8 mouse cellular contexts compared by ENCODE assay signal in genomic region chr11:109610046-109610794, GRCm38 (mm10). TPM values are rescaled to one million over a fixed set of nuclear protein-coding genes. Genes with fewer than 3 reads are reported as not detected.
DNase-seq lines count a peak whose midpoint lies in the region; ATAC-seq and TF ChIP-seq lines count a peak whose summit lies in the region.

No protein-coding gene starts in this region.

- TF ChIP-seq CTCF in kidney, postnatal 0 days (IDR thresholded peaks at IDR 0.05; ENCODE audit: low read depth), result no peak

- peak overlapping the region; percentile 67 for H3K4me3 ChIP-seq in forebrain, embryonic 13.5 days
- peak overlapping the region; percentile 65 for H3K4me3 ChIP-seq in kidney, postnatal 0 days (replicated peaks; ENCODE audit: low read depth, low read length)
- peak overlapping the region; percentile 53 for H3K4me3 ChIP-seq in neural tube, embryonic 12.5 days

- 0 out of 2 replicates have a peak, but pooled peaks cover 4% of the 10 kb centered on the region for H3K27me3 ChIP-seq in forebrain, embryonic 13.5 days
- H3K27me3 ChIP-seq in kidney, postnatal 0 days (ENCODE audit: insufficient read depth, low read length), result no peaks in the 10 kb centered on the region
- H3K27me3 ChIP-seq in neural tube, embryonic 12.5 days (replicated peaks), result no peaks in the 10 kb centered on the region

- H3K36me3 ChIP-seq in forebrain, embryonic 13.5 days (ENCODE audit: poor library complexity, severe bottlenecking), result no peaks in the 10 kb centered on the region
- no peaks in the 10 kb centered on the region for H3K36me3 ChIP-seq in kidney, postnatal 0 days (ENCODE audit: insufficient read depth, low read length)
- H3K36me3 ChIP-seq in neural tube, embryonic 12.5 days, result no peaks in the 10 kb centered on the region

- H3K9ac ChIP-seq in forebrain, embryonic 13.5 days, result peak overlapping the region; percentile 73
- peak overlapping the region; percentile 78 for H3K9ac ChIP-seq in kidney, postnatal 0 days (ENCODE audit: low read depth, low read length)
- H3K9ac ChIP-seq in neural tube, embryonic 12.5 days, result peak overlapping the region; percentile 62

- peak overlapping the region; percentile 83 for H3K4me2 ChIP-seq in forebrain, embryonic 13.5 days
- H3K4me2 ChIP-seq in kidney, postnatal 0 days (ENCODE audit: low read length), result peak overlapping the region; percentile 68
- H3K4me2 ChIP-seq in neural tube, embryonic 12.5 days (replicated peaks), result peak overlapping the region; percentile 80

- no peak for ATAC-seq in forebrain, embryonic 13.5 days
- no peak for ATAC-seq in kidney, postnatal 0 days (replicated peaks; ENCODE audit: low FRiP score, low read depth)
- no peak for ATAC-seq in neural tube, embryonic 12.5 days (ENCODE audit: low FRiP score, low read depth)

- H3K4me1 ChIP-seq in forebrain, embryonic 13.5 days, result peaks cover 21% of the 10 kb centered on the region
- H3K4me1 ChIP-seq in kidney, postnatal 0 days (replicated peaks; ENCODE audit: insufficient read depth, low read length), result peaks cover 8% of the 10 kb centered on the region; the same call in 1 of the 2 replicates
- H3K4me1 ChIP-seq in neural tube, embryonic 12.5 days, result peaks cover 10% of the 10 kb centered on the region

- 7% methylated on average over 9 of the region's 9 CpGs for WGBS in forebrain, embryonic 13.5 days
- WGBS in kidney, postnatal 0 days, result 18% methylated on average over 9 of the region's 9 CpGs
- 21% methylated on average over 9 of the region's 9 CpGs for WGBS in neural tube, embryonic 12.5 days

- H3K9me3 ChIP-seq in forebrain, embryonic 13.5 days (replicated peaks), result no peaks in the 10 kb centered on the region
- no peaks in the 10 kb centered on the region for H3K9me3 ChIP-seq in kidney, postnatal 0 days (replicated peaks; ENCODE audit: low read length)
- no peaks in the 10 kb centered on the region for H3K9me3 ChIP-seq in neural tube, embryonic 12.5 days

- peak; percentile 12 for DNase-seq in embryo, embryonic 10 days (ENCODE audit: low spot score)
- no peak for DNase-seq in embryo, embryonic 9.5 days (ENCODE audit: extremely low spot score)
- DNase-seq in 416B (ENCODE audit: low read depth), result peak; percentile 39
- DNase-seq in kidney, postnatal 0 days (ENCODE audit: low spot score), result peak; percentile 36
- no peak for DNase-seq in frontal cortex, adult 2 months (ENCODE audit: extremely low spot score in 1 of 2, low spot score in 1 of 2)
- no peak for DNase-seq in adrenal gland, postnatal 4 days (ENCODE audit: low spot score in 2 of 2)

- no peak overlapping the region for H3K27ac ChIP-seq in forebrain, embryonic 13.5 days
- peak overlapping the region; percentile 89 for H3K27ac ChIP-seq in kidney, postnatal 0 days
- H3K27ac ChIP-seq in neural tube, embryonic 12.5 days, result no peak overlapping the region

RNA-seq across cellular contexts. Expression of gene Wipi1, which starts 1.5 kb away (rescaled TPM):
- 8.8 and 10.7 TPM in 2 replicates for polyA plus RNA-seq in forebrain, embryonic 13.5 days (2015; fragmentation: Nextera tagmentation; extraction: Ambion mirVana)
- polyA plus RNA-seq in kidney, postnatal 0 days (2015; fragmentation: Nextera tagmentation; extraction: Ambion mirVana), result 42.0 and 42.6 TPM in 2 replicates
- polyA plus RNA-seq in neural tube, embryonic 12.5 days (2016; fragmentation: Nextera tagmentation; extraction: Ambion mirVana), result 19.7 and 21.5 TPM in 2 replicates
- 18.6 and 18.8 TPM in 2 replicates for polyA plus RNA-seq in frontal cortex, adult 2 months (2012; rRNA removed)
- 10 to 100 TPM; 51.9 to 53.1 TPM for total RNA-seq in adrenal gland, postnatal 4 days (2021)

RNA-seq across cellular contexts. Expression of gene Prkar1a, which starts 39.0 kb away (rescaled TPM):
- 403 and 426 TPM in 2 replicates for polyA plus RNA-seq in forebrain, embryonic 13.5 days (2015; fragmentation: Nextera tagmentation; extraction: Ambion mirVana)
- polyA plus RNA-seq in kidney, postnatal 0 days (2015; fragmentation: Nextera tagmentation; extraction: Ambion mirVana), result 340 and 372 TPM in 2 replicates
- polyA plus RNA-seq in neural tube, embryonic 12.5 days (2016; fragmentation: Nextera tagmentation; extraction: Ambion mirVana), result 454 TPM in 2 replicates
- polyA plus RNA-seq in frontal cortex, adult 2 months (2012; rRNA removed), result 434 and 454 TPM in 2 replicates
- total RNA-seq in adrenal gland, postnatal 4 days (2021), result 100 to 1,000 TPM; 428 to 430 TPM

Comparison
In these comparisons a context has a peak if more than half of its experiments do, and no peak if none do; other contexts are left out.
1. DNase-seq: peak in embryo, embryonic 10 days (single experiment), 416B (single experiment) and kidney, postnatal 0 days (single experiment); none in embryo, embryonic 9.5 days (single experiment), frontal cortex, adult 2 months (0 of 2) and adrenal gland, postnatal 4 days (0 of 2).
2. Peak in every context shown above with its lines, with median percentiles within 50 percentile points of each other: H3K4me2 ChIP-seq, H3K4me3 ChIP-seq and H3K9ac ChIP-seq.